Comparison of ENCODE assay signal across 12 mouse cellular contexts in genomic region chr12:84885107-84885876, GRCm38 (mm10). TPM values are rescaled to one million over a fixed set of nuclear protein-coding genes. Genes with fewer than 3 reads are reported as not detected.
DNase-seq lines count a peak whose midpoint lies in the region; ATAC-seq and TF ChIP-seq lines count a peak whose summit lies in the region.
"Had no signal": no experiment of that assay in that cellular context is flagged by ENCODE, and none has a peak within 500 bp of the region (broad histone marks: within the 10 kb centered on the region; RNA-seq: fewer than 3 reads in every experiment).

No protein-coding gene starts in this region.

- no peaks in the 10 kb centered on the region for H3K79me2 ChIP-seq in myocyte (ENCODE audit: control insufficient read depth, insufficient read depth)

- H3K4me3 ChIP-seq in heart, embryonic 10.5 days, result no peak overlapping the region
- H3K4me3 ChIP-seq in heart, embryonic 12.5 days, result no peak overlapping the region
- no peak overlapping the region for H3K4me3 ChIP-seq in myocyte
- H3K4me3 ChIP-seq: heart, embryonic 13.5 days had no signal

- H3K27ac ChIP-seq in heart, embryonic 10.5 days, result no peak overlapping the region
- no peak overlapping the region for H3K27ac ChIP-seq in heart, embryonic 12.5 days (ENCODE audit: poor library complexity, severe bottlenecking)

- H3K27me3 ChIP-seq in heart, embryonic 10.5 days (ENCODE audit: insufficient read depth, poor library complexity, severe bottlenecking), result peaks cover 36% of the 10 kb centered on the region
- H3K27me3 ChIP-seq in heart, embryonic 12.5 days (replicated peaks), result peaks cover 25% of the 10 kb centered on the region
- no peaks in the 10 kb centered on the region for H3K27me3 ChIP-seq in myocyte (ENCODE audit: control insufficient read depth, insufficient read depth, insufficient read length)

- TF ChIP-seq POLR2A in myocyte (IDR thresholded peaks at IDR 0.05; ENCODE audit: insufficient read length, low read depth), result no peak

- WGBS in heart, embryonic 10.5 days, result 67% methylated on average over 11 of the region's 11 CpGs
- WGBS in heart, embryonic 12.5 days, result 61% methylated on average over 11 of the region's 11 CpGs

- H3K36me3 ChIP-seq in heart, embryonic 10.5 days, result no peaks in the 10 kb centered on the region
- no peaks in the 10 kb centered on the region for H3K36me3 ChIP-seq in heart, embryonic 12.5 days
- no peaks in the 10 kb centered on the region for H3K36me3 ChIP-seq in myocyte (ENCODE audit: control insufficient read depth, insufficient read depth)
- H3K36me3 ChIP-seq: heart, embryonic 13.5 days had no signal

- no peak overlapping the region for H3ac ChIP-seq in myocyte (ENCODE audit: control insufficient read depth, insufficient read length)

- no peaks in the 10 kb centered on the region for H3K9me3 ChIP-seq in heart, embryonic 10.5 days
- peaks cover 4% of the 10 kb centered on the region; the same call in 1 of the 2 replicates for H3K9me3 ChIP-seq in heart, embryonic 12.5 days (replicated peaks)

- DNase-seq in heart, adult 11 months, result peak; percentile 98
- DNase-seq in heart, embryonic 10.5 days (ENCODE audit: low spot score), result no peak
- DNase-seq in adrenal gland, postnatal 10 days, result peak; percentile 72
- no peak for DNase-seq in kidney, postnatal 14 days
- no peak for DNase-seq in cerebellum, postnatal 36 days
- no peak for DNase-seq in right cerebral cortex, adult 2 months (ENCODE audit: low spot score in 2 of 2)
- DNase-seq: cerebellum, adult 11 months; liver had no signal

- peaks cover 4% of the 10 kb centered on the region; the same call in 1 of the 2 replicates for H3K4me1 ChIP-seq in heart, embryonic 10.5 days
- no peaks in the 10 kb centered on the region; the same call in 1 of the 2 replicates for H3K4me1 ChIP-seq in heart, embryonic 12.5 days (replicated peaks)

- no peak overlapping the region for H3K9ac ChIP-seq in heart, embryonic 12.5 days
- H3K9ac ChIP-seq: heart, embryonic 13.5 days had no signal

- 0 out of 2 replicates have a peak, but pooled peaks have one; percentile 33 for ATAC-seq in heart, embryonic 12.5 days (ENCODE audit: insufficient number of reproducible peaks, low FRiP score)
- ATAC-seq: midbrain, embryonic 16.5 days had no signal

- no peak overlapping the region for H3K4me2 ChIP-seq in heart, embryonic 12.5 days
- H3K4me2 ChIP-seq in myocyte (ENCODE audit: low read depth), result peak overlapping the region; percentile 28
- H3K4me2 ChIP-seq: heart, embryonic 13.5 days had no signal

TF ChIP-seq in myocyte, 11 proteins besides CTCF, POLR2A, EP300 and RAD21:
- TF ChIP-seq MAX (IDR thresholded peaks at IDR 0.05; ENCODE audit: low read depth), result no peak
- no peak for TF ChIP-seq SRF (IDR thresholded peaks at IDR 0.05; ENCODE audit: control insufficient read depth, insufficient read length, low read depth)
- TF ChIP-seq CEBPB (IDR thresholded peaks at IDR 0.05; ENCODE audit: insufficient read depth, poor library complexity, severe bottlenecking), result no peak
- no peak for TF ChIP-seq MYOD1 (IDR thresholded peaks at IDR 0.05; ENCODE audit: control insufficient read depth in 1 of 3, insufficient read length in 2 of 3, low read depth in 2 of 3)
- TF ChIP-seq TCF12 (IDR thresholded peaks at IDR 0.05; ENCODE audit: insufficient read depth, poor library complexity, severe bottlenecking), result no peak
- TF ChIP-seq REST (IDR thresholded peaks at IDR 0.05; ENCODE audit: insufficient read depth, insufficient read length), result no peak
- no peak for TF ChIP-seq MYOG (IDR thresholded peaks at IDR 0.05; ENCODE audit: control insufficient read depth in 1 of 3, insufficient read depth in 1 of 3, insufficient read length in 2 of 3, low read depth in 2 of 3)
- TF ChIP-seq E2F4 (IDR thresholded peaks at IDR 0.05; ENCODE audit: insufficient read depth), result no peak
- TF ChIP-seq POLR2AphosphoS2 (IDR thresholded peaks at IDR 0.05; ENCODE audit: insufficient read length, low read depth), result no peak
- TF ChIP-seq TCF3 (IDR thresholded peaks at IDR 0.05; ENCODE audit: insufficient read length, low read depth), result no peak
- no peak for TF ChIP-seq USF1 (IDR thresholded peaks at IDR 0.05; ENCODE audit: low read depth)

RNA-seq across cellular contexts. Expression of gene Ltbp2, which starts 9.0 kb away (rescaled TPM):
- 0.23 and 0.26 TPM in 2 replicates for polyA plus RNA-seq in heart, embryonic 10.5 days (2016; fragmentation: Nextera tagmentation; extraction: Ambion mirVana)
- total RNA-seq in adrenal gland, postnatal 10 days (2021), result 10 to 100 TPM; 11.4 to 13.6 TPM
- polyA plus RNA-seq in heart, embryonic 12.5 days (2016; fragmentation: Nextera tagmentation; extraction: Ambion mirVana), result 0.50 and 0.68 TPM in 2 replicates
- polyA plus RNA-seq in myocyte (2012; fragmentation: generic; extraction: Trizol), result 19.7 TPM

Comparison
In these comparisons a context has a peak if more than half of its experiments do, and no peak if none do; other contexts are left out.
1. DNase-seq: peak in heart, adult 11 months (single experiment) and adrenal gland, postnatal 10 days (single experiment); none in heart, embryonic 10.5 days (single experiment), kidney, postnatal 14 days (single experiment), cerebellum, postnatal 36 days (0 of 2) and right cerebral cortex, adult 2 months (0 of 2).
2. RNA of gene Ltbp2, which starts 9.0 kb away (polyA plus RNA-seq): 19.7 TPM in myocyte (single experiment); 0.50 to 0.68 TPM in heart, embryonic 12.5 days and 0.23 to 0.26 TPM in heart, embryonic 10.5 days; every median in the first group is over 10 times any median in the second.